Mouse (Mus musculus): ENCODE results near the gene Pts. TPM values are rescaled to one million over a fixed set of nuclear protein-coding genes. Genes with fewer than 3 reads are reported as not detected.

Gene Pts
- total and polyA plus RNA-seq, 3 experiments = 24.6 TPM; not detected in 1

GRCm38 (mm10) chr9:50521562-50521961 lies 7.0 kb downstream of the Pts start:
- TF ChIP-seq CTCF (IDR thresholded peaks at IDR 0.05 in 2 of 3, conservative IDR thresholded peaks at IDR 0.05 in 1 of 3; ENCODE audit: control insufficient read depth in 1 of 3, insufficient read depth in 1 of 3, low read depth in 2 of 3, low read length in 3 of 3, poor library complexity in 1 of 3, severe bottlenecking in 1 of 3) (peak in 1 of 3 experiments; percentile 30; a peak in 2 of 6 replicates), SMC3 (IDR thresholded peaks at IDR 0.05; ENCODE audit: low read depth, low read length) (peak; percentile 24), RAD21 (IDR thresholded peaks at IDR 0.05; ENCODE audit: low read depth, low read length) (peak; percentile 14), TBP (IDR thresholded peaks at IDR 0.05; ENCODE audit: low read depth, low read length) (no peak)
- no peak overlapping the region for H3K9ac ChIP-seq (ENCODE audit: control insufficient read depth, low read depth, low read length, poor library complexity, severe bottlenecking)
- no peak overlapping the region for H3K27ac ChIP-seq (ENCODE audit: control insufficient read depth, low read depth, low read length)
- DNase-seq (ENCODE audit: low read depth, low spot score) = peak; percentile 12
- H3K4me3 ChIP-seq (ENCODE audit: control insufficient read depth in 1 of 2, insufficient read depth in 1 of 2, low read depth in 2 of 2, low read length in 2 of 2) = no peak overlapping the region
- H3K4me1 ChIP-seq (ENCODE audit: control insufficient read depth in 1 of 2, insufficient read depth in 2 of 2, low read length in 2 of 2) = no peaks in the 10 kb centered on the region
- H3K36me3 ChIP-seq (ENCODE audit: control insufficient read depth in 1 of 2, insufficient read depth in 2 of 2, low read length in 2 of 2) = no peaks in the 10 kb centered on the region; a peak in 1 of 4 replicates
- no peaks in the 10 kb centered on the region for H3K27me3 ChIP-seq (ENCODE audit: control insufficient read depth in 1 of 2, insufficient read depth in 2 of 2, low read length in 2 of 2)
- H3K9me3 ChIP-seq (replicated peaks; ENCODE audit: insufficient read depth, low read length) = no peaks in the 10 kb centered on the region
- no peaks in the 10 kb centered on the region for H3K79me2 ChIP-seq (ENCODE audit: control insufficient read depth, insufficient read depth, low read length, poor library complexity)

GRCm38 (mm10) chr9:50520748-50521147 lies 7.8 kb downstream of the Pts start:
- Histone ChIP-seq H3K4me1 (ENCODE audit: control insufficient read depth in 1 of 2, insufficient read depth in 2 of 2, low read length in 2 of 2) (0 out of 4 replicates have a peak, but pooled peaks cover 0 to 1% of the 10 kb centered on the region in 2 experiments), H3K27ac (ENCODE audit: control insufficient read depth, low read depth, low read length) (no peak overlapping the region), H3K4me3 (ENCODE audit: control insufficient read depth in 1 of 2, insufficient read depth in 1 of 2, low read depth in 2 of 2, low read length in 2 of 2) (no peak overlapping the region), H3K79me2 (ENCODE audit: control insufficient read depth, insufficient read depth, low read length, poor library complexity) (no peaks in the 10 kb centered on the region), H3K36me3 (ENCODE audit: control insufficient read depth in 1 of 2, insufficient read depth in 2 of 2, low read length in 2 of 2) (no peaks in the 10 kb centered on the region; a peak in 1 of 4 replicates), H3K9ac (ENCODE audit: control insufficient read depth, low read depth, low read length, poor library complexity, severe bottlenecking) (no peak overlapping the region), H3K27me3 (ENCODE audit: control insufficient read depth in 1 of 2, insufficient read depth in 2 of 2, low read length in 2 of 2) (no peaks in the 10 kb centered on the region), H3K9me3 (replicated peaks; ENCODE audit: insufficient read depth, low read length) (no peaks in the 10 kb centered on the region)
- TF ChIP-seq EP300 (IDR thresholded peaks at IDR 0.05; ENCODE audit: low read depth in 1 of 2, low read length in 2 of 2) (0 out of 4 replicates have a peak, but pooled peaks of 1 of the 2 experiments have one; percentile 11), TAL1 (IDR thresholded peaks at IDR 0.05; ENCODE audit: low read length) (no peak)
- peak; percentile 68 for DNase-seq (ENCODE audit: low read depth, low spot score)

- Histone ChIP-seq H3K9me3 (replicated peaks; ENCODE audit: insufficient read depth, low read length) (no peaks in the 10 kb centered on the region), H3K9ac (ENCODE audit: control insufficient read depth, low read depth, low read length, poor library complexity, severe bottlenecking) (no peak overlapping the region), H3K4me3 (ENCODE audit: control insufficient read depth in 1 of 2, insufficient read depth in 1 of 2, low read depth in 2 of 2, low read length in 2 of 2) (no peak overlapping the region), H3K27me3 (ENCODE audit: control insufficient read depth in 1 of 2, insufficient read depth in 2 of 2, low read length in 2 of 2) (no peaks in the 10 kb centered on the region; a peak in 1 of 4 replicates), H3K36me3 (ENCODE audit: control insufficient read depth in 1 of 2, insufficient read depth in 2 of 2, low read length in 2 of 2) (no peaks in the 10 kb centered on the region; a peak in 1 of 4 replicates), H3K4me1 (ENCODE audit: control insufficient read depth in 1 of 2, insufficient read depth in 2 of 2, low read length in 2 of 2) (peaks cover 0 to 6% of the 10 kb centered on the region in 2 experiments; a peak in 2 of 4 replicates), H3K27ac (ENCODE audit: control insufficient read depth, low read depth, low read length) (no peak overlapping the region), H3K79me2 (ENCODE audit: control insufficient read depth, insufficient read depth, low read length, poor library complexity) (no peaks in the 10 kb centered on the region)
- no peak for TF ChIP-seq ZMIZ1 (IDR thresholded peaks at IDR 0.05; ENCODE audit: low read depth, low read length)
- TF ChIP-seq GATA1 (IDR thresholded peaks at IDR 0.05; ENCODE audit: low read depth, low read length) = no peak
- no peak for TF ChIP-seq HCFC1 (IDR thresholded peaks at IDR 0.05; ENCODE audit: low read depth, low read length)
- TF ChIP-seq POLR2A (IDR thresholded peaks at IDR 0.05; ENCODE audit: control insufficient read depth in 1 of 2, insufficient read depth in 1 of 2, low read depth in 1 of 2, low read length in 2 of 2, poor library complexity in 1 of 2) = no peak
- TF ChIP-seq NELFE (IDR thresholded peaks at IDR 0.05; ENCODE audit: low read depth, low read length) = no peak
- TF ChIP-seq E2F4 (IDR thresholded peaks at IDR 0.05; ENCODE audit: borderline replicate concordance, low read depth, low read length) = no peak
- peak; percentile 78 for TF ChIP-seq SMC3 (IDR thresholded peaks at IDR 0.05; ENCODE audit: low read depth, low read length)
- peak; percentile 76 to 89 (median 79) for TF ChIP-seq CTCF (IDR thresholded peaks at IDR 0.05 in 2 of 3, conservative IDR thresholded peaks at IDR 0.05 in 1 of 3; ENCODE audit: control insufficient read depth in 1 of 3, insufficient read depth in 1 of 3, low read depth in 2 of 3, low read length in 3 of 3, poor library complexity in 1 of 3, severe bottlenecking in 1 of 3)
- no peak for TF ChIP-seq ZNF384 (IDR thresholded peaks at IDR 0.05; ENCODE audit: low read depth, low read length)
- peak; percentile 27; the same call in 1 of the 2 replicates for TF ChIP-seq ZC3H11A (IDR thresholded peaks at IDR 0.05; ENCODE audit: low read depth, low read length)
- no peak for TF ChIP-seq UBTF (IDR thresholded peaks at IDR 0.05; ENCODE audit: borderline replicate concordance, insufficient read depth, low read depth, low read length)
- TF ChIP-seq JUND (IDR thresholded peaks at IDR 0.05; ENCODE audit: low read depth, low read length) = no peak
- TF ChIP-seq RAD21 (IDR thresholded peaks at IDR 0.05; ENCODE audit: low read depth, low read length) = peak; percentile 53
- TF ChIP-seq MEF2A (IDR thresholded peaks at IDR 0.05; ENCODE audit: extremely low read depth, insufficient replicate concordance, low read depth, low read length, poor library complexity, severe bottlenecking) = no peak
- TF ChIP-seq MYB (IDR thresholded peaks at IDR 0.05; ENCODE audit: low read depth, low read length) = no peak
- peak; percentile 81 for DNase-seq (ENCODE audit: low read depth, low spot score)
Observed at GRCm38 (mm10) chr9:50518781-50519180, 9.7 kb downstream of the Pts start.

Measured in MEL (cell line).